Mouse (Mus musculus) hematopoietic stem cell, adult 5-6 weeks (primary cell): ENCODE results near the gene Olfr17. TPM values are rescaled to one million over a fixed set of nuclear protein-coding genes. Genes with fewer than 3 reads are reported as not detected.
"Not testable (repeated sequence)": the region's sequence is repeated elsewhere in the genome, so short reads cannot be mapped to it uniquely, and the experiment has no call there.

Source experiments
- ATAC-seq, 2 experiments: fragments of 125-278 bp in 1 of 2; replicated peaks in 1 of 2; 2 replicates each; pipeline ENCODE4 v1.8.0; 2016 to 2017; ENCODE audit warnings: inconsistent platforms in 2 of 2, mild to moderate bottlenecking in 2 of 2, moderate number of reproducible peaks in 2 of 2, low read depth in 1 of 2, moderate TSS enrichment in 1 of 2; ENCODE audit not compliant: low FRiP score in 2 of 2, poor library complexity in 2 of 2, severe bottlenecking in 2 of 2, insufficient read depth in 1 of 2, low TSS enrichment in 1 of 2
- total RNA-seq: library from RNA; stranded (forward); fragments of 172-1452, 232-1000 nt; gene quantifications from 2 replicates; pipeline ENCODE4 v1.2.3, GENCODE M21; 2017

Gene Olfr17
- not detected in 2 replicates for total RNA-seq

- no peak for ATAC-seq
Observed at GRCm38 (mm10) chr7:107092920-107093319, at the start of gene Olfr17. TSS of gene Olfr17 (plus strand) at chr7:107093220.

GRCm38 (mm10) chr7:107044407-107044806 is 48.6 kb upstream of the Olfr17 start:
- peak; percentile 36 to 38; a peak in 3 of 4 replicates for ATAC-seq

GRCm38 (mm10) chr7:107045833-107046232 is 47.2 kb upstream of the Olfr17 start:
- peak; percentile 82 to 84 for ATAC-seq

- peak in 1 of 2 experiments; percentile 56; a peak in 2 of 4 replicates for ATAC-seq
Observed at GRCm38 (mm10) chr7:107047578-107047977, 45.4 kb upstream of the Olfr17 start.

- no peak for ATAC-seq
Observed at GRCm38 (mm10) chr7:107070681-107071080, 22.3 kb upstream of the Olfr17 start, which contains the start of gene Olfr714. TSS of gene Olfr714 (plus strand) at chr7:107070981.

GRCm38 (mm10) chr7:107110269-107110668 is 17.2 kb downstream of the Olfr17 start, which contains the start of gene Olfr715b:
TSS of gene Olfr715b (minus strand) at chr7:107110369.
- not testable (repeated sequence) for ATAC-seq

- ATAC-seq: not testable (repeated sequence)
Observed at GRCm38 (mm10) chr7:107130983-107131382, 38.0 kb downstream of the Olfr17 start, which contains the start of gene Olfr715. TSS of gene Olfr715 (minus strand) at chr7:107131083.

- ATAC-seq: not testable (repeated sequence)
Observed at GRCm38 (mm10) chr7:107138027-107138426, 45.0 kb downstream of the Olfr17 start, which contains the start of gene Olfr716. TSS of gene Olfr716 (plus strand) at chr7:107138327.

Other genes starting within 250 kb of the Olfr17 start
- gene Olfr703, start 249.9 kb upstream of the Olfr17 start, total RNA-seq: not detected in 2 replicates
- gene Olfr704, start 230.0 kb upstream of the Olfr17 start, total RNA-seq: not detected in 2 replicates
- not detected in 2 replicates for gene Olfr705, start 216.3 kb upstream of the Olfr17 start, total RNA-seq
- gene Olfr706, start 205.1 kb upstream of the Olfr17 start, total RNA-seq: not detected in 2 replicates
- not detected in 2 replicates for gene Olfr707, start 192.0 kb upstream of the Olfr17 start, total RNA-seq
- gene Olfr1532-ps1, start 185.2 kb upstream of the Olfr17 start, total RNA-seq: not detected in 2 replicates
- gene Olfr709-ps1, start 161.0 kb upstream of the Olfr17 start, total RNA-seq: not detected in 2 replicates
- gene Olfr710, start 144.9 kb upstream of the Olfr17 start, total RNA-seq: not detected in 2 replicates
- gene Olfr6, start 129.3 kb upstream of the Olfr17 start, total RNA-seq: not detected in 2 replicates
- gene Olfr711, start 117.8 kb upstream of the Olfr17 start, total RNA-seq: not detected in 2 replicates
- gene Olfr2, start 87.1 kb upstream of the Olfr17 start, total RNA-seq: not detected in 2 replicates
- gene Olfr713, start 62.0 kb upstream of the Olfr17 start, total RNA-seq: not detected in 2 replicates
- not detected in 2 replicates for gene Olfr714, start 22.2 kb upstream of the Olfr17 start, total RNA-seq
- not detected in 2 replicates for gene Olfr715b, start 17.1 kb downstream of the Olfr17 start, total RNA-seq
- not detected in 2 replicates for gene Olfr715, start 37.9 kb downstream of the Olfr17 start, total RNA-seq
- not detected in 2 replicates for gene Olfr716, start 45.1 kb downstream of the Olfr17 start, total RNA-seq
- gene Nlrp14, start 73.8 kb downstream of the Olfr17 start, total RNA-seq: not detected in 2 replicates
- gene Rbmxl2, start 116.2 kb downstream of the Olfr17 start, total RNA-seq: not detected in 2 replicates